Mouse (Mus musculus) limb, embryonic 15.5 days (tissue): ENCODE measurements around the gene Xirp1. TPM values are rescaled to one million over a fixed set of nuclear protein-coding genes. Genes with fewer than 3 reads are reported as not detected.
A peak's percentile ranks its signal among the peaks of the same experiment; 100 is the strongest.

Experiments used
- ATAC-seq: fragments of 200-750 bp; cut with Nextera tagmentation; 2 replicates; pipeline ENCODE4 v1.8.0; 2017; ENCODE audit warnings: low read depth, moderate TSS enrichment; ENCODE audit not compliant: insufficient number of reproducible peaks, low FRiP score, low TSS enrichment
- H3K27ac ChIP-seq: fragments of 300-500 bp; sonication (generic); 2 replicates; pipeline ENCODE4 v1.5.1; 2015; ENCODE audit warnings: moderate library complexity, mild to moderate bottlenecking, inconsistent platforms
- H3K27me3 ChIP-seq: fragments of 300-500 bp; sonication (generic); 2 replicates; pipeline ENCODE4 v1.6.1; 2015; ENCODE audit warnings: inconsistent platforms
- H3K36me3 ChIP-seq: fragments of 300-500 bp; sonication (generic); 2 replicates; pipeline ENCODE4 v1.6.1; 2015; ENCODE audit warnings: inconsistent platforms
- H3K4me1 ChIP-seq: fragments of 300-500 bp; sonication (generic); 2 replicates; pipeline ENCODE4 v1.6.1; 2015; ENCODE audit warnings: inconsistent platforms
- H3K4me2 ChIP-seq: fragments of 300-500 bp; sonication (generic); 2 replicates; pipeline ENCODE4 v1.6.1; 2015; ENCODE audit warnings: mild to moderate bottlenecking, inconsistent platforms
- H3K4me3 ChIP-seq: fragments of 300-500 bp; sonication (generic); 2 replicates; pipeline ENCODE4 v1.5.1; 2015; ENCODE audit warnings: mild to moderate bottlenecking, inconsistent platforms
- H3K9ac ChIP-seq: fragments of 300-500 bp; sonication (generic); 2 replicates; pipeline ENCODE4 v1.6.1; 2015; ENCODE audit warnings: inconsistent platforms
- H3K9me3 ChIP-seq: fragments of 300-500 bp; sonication (generic); 2 replicates; pipeline ENCODE4 v1.6.1; 2016; ENCODE audit warnings: inconsistent platforms
- WGBS: fragments of 180-500 bp; shearing (Covaris S2); methylation state at CpG from one replicate; pipeline ENCODE4 v1.1.7; 2015; 5-methylcytosine and 5-hydroxymethylcytosine counted together
- polyA plus RNA-seq: library from polyadenylated mRNA; unstranded; fragments of >200 nt; fragmentation: Nextera tagmentation; extraction: Ambion mirVana; gene quantifications from 2 replicates; pipeline ENCODE4 v1.2.1, GENCODE M21; 2015

Xirp1 gene
- polyA plus RNA-seq, 1 experiment from 2014 or later: 1.2 TPM

DNA sequence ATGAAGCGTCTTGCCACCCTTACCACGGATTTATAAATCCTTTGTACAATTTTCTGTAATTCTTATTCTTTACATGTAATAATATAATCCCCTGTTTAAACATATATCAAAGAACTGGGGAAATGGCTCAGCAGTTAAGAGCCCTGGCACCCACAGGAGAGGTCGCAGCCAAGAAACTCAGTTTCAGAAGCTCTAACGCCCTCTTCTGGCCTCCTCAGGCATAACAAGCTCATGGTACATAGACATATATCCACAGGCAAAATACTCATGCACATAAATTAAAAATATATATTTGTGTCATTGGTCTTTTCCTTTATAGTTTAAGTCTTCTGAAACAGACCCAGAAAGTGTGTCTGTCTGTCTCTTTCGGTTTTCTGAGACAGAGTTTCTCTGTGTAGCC lies 48.8 kb downstream of the Xirp1 start:
- no peaks in the 10 kb centered on the region for H3K9me3 ChIP-seq
- no peak overlapping the region for H3K4me3 ChIP-seq
- peaks cover 32% of the 10 kb centered on the region for H3K36me3 ChIP-seq
- no peak overlapping the region for H3K4me2 ChIP-seq
- peaks cover 52% of the 10 kb centered on the region for H3K4me1 ChIP-seq
- no peak overlapping the region for H3K9ac ChIP-seq
- no peak overlapping the region for H3K27ac ChIP-seq
- 83% methylated on average over 5 of the region's 5 CpGs for WGBS
- no peak for ATAC-seq
- H3K27me3 ChIP-seq: no peaks in the 10 kb centered on the region

DNA sequence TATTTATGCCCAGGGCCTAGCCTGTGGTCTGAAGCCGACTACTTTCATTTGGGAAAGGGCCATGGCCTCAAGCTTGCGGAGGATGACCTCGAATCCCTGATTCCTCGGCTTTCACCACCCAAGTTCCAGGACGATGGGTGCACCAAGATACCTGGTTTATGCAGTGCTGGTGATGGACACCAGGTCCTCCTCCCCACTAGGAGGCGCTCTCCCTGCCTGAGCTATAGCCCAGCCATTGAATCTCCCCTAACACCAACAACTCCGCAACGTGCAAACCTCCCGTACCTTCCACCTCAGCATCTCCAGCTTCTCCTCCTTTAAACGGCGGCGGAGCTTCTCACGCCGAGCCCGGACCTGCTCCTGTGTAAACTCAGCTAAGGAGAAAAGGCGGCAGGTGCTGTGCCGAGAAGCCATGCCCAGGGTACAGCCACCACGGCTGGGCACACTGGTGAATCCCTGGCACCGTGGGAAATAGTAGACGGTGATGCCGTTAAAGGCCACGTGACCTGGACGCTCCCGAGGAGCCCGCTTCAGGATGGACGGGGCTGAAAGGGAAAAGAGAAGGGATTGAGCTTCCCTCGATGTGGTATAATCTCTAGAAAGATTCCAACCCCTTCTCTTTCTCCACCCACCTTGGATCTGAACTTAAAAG lies 49.4 kb downstream of the Xirp1 start:
- H3K36me3 ChIP-seq: peaks cover 32% of the 10 kb centered on the region
- no peak overlapping the region for H3K4me3 ChIP-seq
- H3K4me2 ChIP-seq: no peak overlapping the region
- H3K27ac ChIP-seq: no peak overlapping the region
- H3K9ac ChIP-seq: no peak overlapping the region
- no peak for ATAC-seq
- peaks cover 46% of the 10 kb centered on the region for H3K4me1 ChIP-seq
- WGBS: 91% methylated on average over 27 of the region's 27 CpGs
- H3K27me3 ChIP-seq: no peaks in the 10 kb centered on the region
- no peaks in the 10 kb centered on the region for H3K9me3 ChIP-seq

DNA sequence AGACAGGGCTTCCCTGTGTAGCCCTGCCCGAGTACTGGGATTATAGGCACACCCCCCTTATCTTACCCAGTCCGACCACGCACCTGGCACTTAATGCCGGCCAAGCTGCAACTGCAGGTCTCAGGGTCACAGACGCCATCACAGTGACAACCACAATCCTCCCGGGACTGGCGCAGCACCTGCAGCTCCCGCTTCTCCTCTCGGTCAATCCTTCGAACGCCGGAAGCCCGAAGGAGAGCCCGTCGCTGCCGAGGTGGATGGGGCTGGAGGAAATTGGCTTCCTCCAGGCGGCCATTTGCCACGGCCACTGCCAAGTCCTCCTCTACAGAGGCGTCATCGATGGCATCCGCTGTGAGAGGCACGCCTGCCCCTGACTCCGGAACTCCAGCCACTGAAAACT lies 50.1 kb downstream of the Xirp1 start:
- Histone ChIP-seq H3K4me3 (no peak overlapping the region), H3K27ac (no peak overlapping the region), H3K4me1 (peaks cover 39% of the 10 kb centered on the region), H3K9ac (no peak overlapping the region), H3K36me3 (peaks cover 32% of the 10 kb centered on the region), H3K4me2 (no peak overlapping the region), H3K27me3 (no peaks in the 10 kb centered on the region), H3K9me3 (no peaks in the 10 kb centered on the region)
- ATAC-seq: no peak
- 93% methylated on average over 23 of the region's 23 CpGs for WGBS

DNA sequence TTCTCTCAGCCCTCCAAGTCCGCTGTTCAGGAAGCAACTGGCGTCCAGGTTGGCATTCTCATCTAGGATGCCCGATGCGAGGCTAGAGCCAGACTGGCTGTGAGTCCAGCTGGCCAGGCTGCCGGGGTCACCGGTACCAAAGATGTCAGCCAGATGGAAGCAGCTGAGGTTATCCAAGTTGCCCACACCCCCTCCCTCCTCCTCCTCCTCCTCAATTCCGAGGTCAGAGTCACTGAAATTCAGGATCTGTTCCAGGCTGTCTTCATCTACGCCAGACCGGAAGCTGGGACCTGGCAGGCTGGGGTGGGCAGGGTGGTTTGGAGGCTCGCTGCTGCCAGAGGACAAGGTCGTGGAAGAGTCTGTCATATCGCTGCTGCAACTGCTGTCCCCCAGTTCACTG lies 50.8 kb downstream of the Xirp1 start:
- Histone ChIP-seq H3K27ac (no peak overlapping the region), H3K9ac (no peak overlapping the region), H3K9me3 (no peaks in the 10 kb centered on the region), H3K36me3 (peaks cover 32% of the 10 kb centered on the region), H3K4me3 (no peak overlapping the region), H3K27me3 (no peaks in the 10 kb centered on the region), H3K4me1 (peaks cover 32% of the 10 kb centered on the region), H3K4me2 (no peak overlapping the region)
- ATAC-seq: no peak
- WGBS: 83% methylated on average over 12 of the region's 12 CpGs

DNA sequence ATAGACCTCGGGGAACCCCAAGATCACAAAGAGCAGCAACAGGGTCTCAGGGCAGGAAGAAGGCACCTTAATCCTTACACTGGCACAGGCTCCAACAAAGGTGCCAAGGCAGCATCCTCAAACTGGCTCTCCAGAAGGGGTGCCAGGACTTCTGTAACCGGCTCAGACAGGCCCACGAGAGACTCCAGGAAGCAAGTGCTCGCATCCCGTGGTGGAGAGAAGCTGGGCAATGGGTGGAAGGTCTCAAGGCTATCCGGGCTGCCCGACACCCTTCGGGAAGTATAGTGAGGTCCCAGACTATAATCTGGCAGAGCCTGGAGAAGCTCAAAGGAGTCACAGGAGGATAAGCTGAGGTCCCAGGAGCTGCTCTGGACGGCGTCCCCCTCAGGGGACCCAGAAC lies 51.2 kb downstream of the Xirp1 start:
- Histone ChIP-seq H3K9ac (no peak overlapping the region), H3K27ac (no peak overlapping the region), H3K36me3 (peaks cover 32% of the 10 kb centered on the region), H3K4me3 (no peak overlapping the region), H3K9me3 (no peaks in the 10 kb centered on the region), H3K4me2 (no peak overlapping the region), H3K27me3 (no peaks in the 10 kb centered on the region), H3K4me1 (peaks cover 28% of the 10 kb centered on the region)
- ATAC-seq: no peak
- 93% methylated on average over 10 of the region's 10 CpGs for WGBS

DNA sequence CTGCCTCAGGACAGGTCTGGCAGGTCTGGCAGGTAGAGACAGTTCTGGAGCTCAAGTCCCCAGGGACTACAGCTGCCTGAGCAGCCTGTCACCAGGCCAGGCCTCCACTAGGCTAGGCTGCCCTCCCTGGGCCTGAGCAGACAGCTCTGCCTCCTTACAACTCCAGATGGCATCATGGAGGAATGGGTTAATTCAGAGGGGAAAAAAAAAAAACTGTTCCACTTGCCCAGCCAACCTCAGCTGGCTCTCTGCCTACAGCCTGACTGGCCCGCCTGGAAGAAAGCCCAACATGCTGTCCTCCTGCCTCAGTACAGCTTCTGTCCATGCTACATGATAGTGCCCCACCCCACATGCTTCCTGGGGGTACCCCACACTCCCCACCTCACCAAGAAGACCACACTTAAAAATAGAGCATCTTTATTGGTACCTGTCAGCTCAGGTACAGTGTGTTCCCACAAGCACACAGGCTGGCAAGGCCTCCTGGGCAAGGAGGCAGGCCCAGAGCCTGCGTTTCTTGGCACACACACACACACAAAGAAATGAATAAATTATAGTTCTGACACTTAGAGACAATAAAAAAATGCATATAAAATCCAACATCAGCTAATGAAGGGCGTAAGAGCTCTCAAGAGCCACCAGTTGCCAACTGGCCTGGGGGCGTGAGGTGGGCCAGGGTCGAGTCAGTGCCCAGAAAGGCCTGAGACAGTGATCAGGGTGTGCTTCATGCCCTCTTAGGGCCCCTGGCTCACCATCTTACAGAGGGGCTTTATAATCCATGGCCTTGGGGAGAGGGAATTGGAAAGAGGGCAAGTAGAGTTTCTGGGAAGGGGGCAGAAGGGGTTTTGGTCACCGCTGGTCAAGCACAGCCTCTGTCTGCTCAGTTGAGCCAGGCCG lies 52.4 kb downstream of the Xirp1 start:
- Histone ChIP-seq H3K4me1 (peaks cover 20% of the 10 kb centered on the region), H3K4me2 (no peak overlapping the region), H3K36me3 (peaks cover 32% of the 10 kb centered on the region), H3K27me3 (no peaks in the 10 kb centered on the region), H3K9me3 (no peaks in the 10 kb centered on the region), H3K9ac (no peak overlapping the region), H3K27ac (peak overlapping the region; percentile 77), H3K4me3 (no peak overlapping the region)
- ATAC-seq: no peak
- WGBS: 57% methylated on average over 7 of the region's 7 CpGs

DNA sequence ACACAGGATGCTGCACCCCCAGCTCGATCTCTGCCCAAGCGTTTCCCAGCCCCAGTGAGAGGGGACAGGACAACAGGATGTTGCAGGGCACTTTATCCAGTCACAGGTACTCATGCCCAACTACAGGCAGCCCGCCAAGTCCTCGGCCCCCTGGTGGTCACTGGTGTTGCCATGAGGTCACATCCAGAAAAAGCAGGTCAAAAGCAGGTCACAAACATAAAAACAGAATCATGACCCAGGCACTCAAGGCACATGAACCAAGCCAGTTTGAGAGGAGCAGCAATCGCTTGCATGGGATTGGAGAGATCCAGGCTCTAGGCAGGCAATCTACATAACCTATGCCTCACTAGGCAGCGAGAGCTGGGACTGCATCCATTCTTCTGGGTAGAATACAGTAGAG lies 53.2 kb downstream of the Xirp1 start:
- peak overlapping the region; percentile 77 for H3K27ac ChIP-seq
- no peak overlapping the region for H3K4me3 ChIP-seq
- no peaks in the 10 kb centered on the region for H3K27me3 ChIP-seq
- 44% methylated on average over 6 of the region's 6 CpGs for WGBS
- H3K36me3 ChIP-seq: peaks cover 31% of the 10 kb centered on the region
- no peaks in the 10 kb centered on the region for H3K9me3 ChIP-seq
- H3K4me1 ChIP-seq: peaks cover 20% of the 10 kb centered on the region
- ATAC-seq: no peak
- H3K9ac ChIP-seq: no peak overlapping the region
- H3K4me2 ChIP-seq: no peak overlapping the region

DNA sequence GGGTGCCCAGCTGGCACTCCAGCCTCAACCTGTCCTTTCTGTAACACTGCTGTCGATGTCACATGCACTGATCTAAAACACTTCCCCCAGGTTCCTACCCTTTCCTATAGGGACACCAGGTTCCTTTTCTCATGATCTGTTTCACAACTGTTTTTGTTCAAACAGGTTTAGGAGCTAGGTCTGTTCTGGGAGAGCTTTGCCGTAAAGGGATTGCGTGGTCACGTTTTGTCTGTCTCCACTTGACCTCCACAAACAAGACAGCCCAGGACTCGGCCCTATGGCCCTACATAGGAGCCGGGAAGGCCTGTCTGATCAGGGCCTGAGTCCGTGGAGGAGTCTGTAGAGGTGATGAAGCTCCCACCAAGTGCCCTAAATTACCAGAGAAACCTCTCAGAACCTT lies 53.6 kb downstream of the Xirp1 start:
- H3K9me3 ChIP-seq: no peaks in the 10 kb centered on the region
- peak overlapping the region; percentile 77; the same call in 1 of the 2 replicates for H3K27ac ChIP-seq
- H3K4me2 ChIP-seq: no peak overlapping the region
- H3K4me3 ChIP-seq: no peak overlapping the region
- peaks cover 20% of the 10 kb centered on the region for H3K4me1 ChIP-seq
- H3K27me3 ChIP-seq: no peaks in the 10 kb centered on the region
- WGBS: 75% methylated on average over 7 of the region's 7 CpGs
- no peak overlapping the region for H3K9ac ChIP-seq
- H3K36me3 ChIP-seq: peaks cover 27% of the 10 kb centered on the region
- ATAC-seq: no peak

DNA sequence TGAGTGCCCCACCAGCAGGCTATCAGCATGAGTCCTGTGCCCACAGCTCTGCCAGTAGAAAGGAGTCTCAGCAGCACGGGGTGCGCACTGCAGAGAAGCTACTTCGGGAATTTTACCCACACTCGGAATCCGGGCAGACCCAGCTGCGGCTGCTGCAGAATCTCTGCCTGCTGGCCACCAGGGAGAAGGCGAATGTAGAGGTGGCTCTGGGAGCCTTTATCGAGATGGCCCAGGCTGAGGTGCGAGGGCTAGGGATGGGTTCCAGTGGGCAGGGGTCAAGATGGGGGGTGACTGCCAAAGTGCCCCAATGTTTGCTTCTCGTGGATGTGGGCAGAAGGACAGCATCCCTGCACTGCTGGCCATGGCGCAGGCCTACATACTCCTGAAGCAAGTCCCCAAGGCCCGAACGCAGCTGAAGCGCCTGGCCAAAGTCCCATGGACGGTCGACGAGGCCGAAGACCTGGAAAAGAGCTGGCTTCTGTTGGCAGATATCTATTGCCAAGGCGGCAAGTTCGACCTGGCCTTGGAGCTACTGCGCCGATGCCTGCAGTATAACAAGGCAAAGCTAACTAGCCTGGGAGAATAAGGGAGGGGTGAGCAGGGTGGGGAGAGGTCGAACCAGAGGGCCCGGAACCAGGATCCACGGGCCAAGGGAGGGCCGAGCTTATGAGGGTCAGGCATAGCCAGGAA lies 57.0 kb downstream of the Xirp1 start:
- ATAC-seq: no peak
- no peaks in the 10 kb centered on the region for H3K36me3 ChIP-seq
- H3K9ac ChIP-seq: no peak overlapping the region
- H3K9me3 ChIP-seq: no peaks in the 10 kb centered on the region
- no peaks in the 10 kb centered on the region for H3K27me3 ChIP-seq
- H3K4me1 ChIP-seq: peaks cover 31% of the 10 kb centered on the region
- H3K4me2 ChIP-seq: no peak overlapping the region
- WGBS: 88% methylated on average over 26 of the region's 26 CpGs
- H3K27ac ChIP-seq: no peak overlapping the region
- no peak overlapping the region for H3K4me3 ChIP-seq

DNA sequence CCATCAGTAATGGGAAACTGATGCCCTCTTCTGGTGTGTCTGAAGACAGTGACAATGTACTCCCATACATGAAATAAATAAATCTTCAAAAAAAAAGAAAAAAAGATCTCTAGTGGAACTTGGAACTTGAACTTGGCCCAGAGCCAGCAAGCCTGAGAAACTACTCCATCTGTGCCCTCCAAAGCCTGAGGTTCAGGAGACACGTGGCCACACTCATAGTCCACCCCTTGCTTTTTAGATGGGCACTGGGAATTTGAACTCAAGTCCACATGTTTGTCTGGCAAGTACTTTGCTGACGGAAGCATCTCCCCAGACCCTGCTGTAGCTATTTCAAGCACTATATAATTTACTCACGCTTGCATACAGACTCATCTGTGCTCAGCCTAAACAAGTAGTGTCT lies 58.2 kb downstream of the Xirp1 start:
- Histone ChIP-seq H3K4me2 (no peak overlapping the region), H3K9me3 (no peaks in the 10 kb centered on the region), H3K4me1 (peaks cover 19% of the 10 kb centered on the region), H3K4me3 (no peak overlapping the region), H3K36me3 (no peaks in the 10 kb centered on the region), H3K27ac (no peak overlapping the region), H3K9ac (no peak overlapping the region), H3K27me3 (no peaks in the 10 kb centered on the region)
- no peak for ATAC-seq
- WGBS: 62% methylated on average over 3 of the region's 3 CpGs

DNA sequence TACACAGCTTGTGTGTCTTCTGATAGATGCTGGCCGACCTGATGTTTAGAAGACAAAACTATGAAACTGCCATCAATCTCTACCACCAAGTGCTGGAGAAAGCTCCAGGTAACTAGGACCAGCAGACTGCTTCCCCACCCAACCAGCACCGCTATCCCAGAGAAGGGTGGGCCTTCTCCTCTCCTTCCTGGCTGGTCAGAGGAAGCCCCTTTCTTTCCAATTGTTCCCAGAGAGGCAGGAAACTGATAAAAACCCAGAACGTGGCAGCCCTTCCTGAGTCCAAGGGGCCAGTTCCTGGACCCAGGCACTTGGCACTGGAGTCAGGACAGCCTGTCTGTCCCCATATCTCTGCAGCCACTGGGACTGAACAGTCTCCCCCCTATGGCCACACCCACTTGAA lies 59.2 kb downstream of the Xirp1 start:
- no peak overlapping the region for H3K9ac ChIP-seq
- H3K9me3 ChIP-seq: no peaks in the 10 kb centered on the region
- 77% methylated on average over 3 of the region's 3 CpGs for WGBS

More for the DNA sequence above, 59.2 kb downstream of the Xirp1 start:
- H3K27ac ChIP-seq: no peak overlapping the region
- H3K4me1 ChIP-seq: peaks cover 15% of the 10 kb centered on the region
- no peaks in the 10 kb centered on the region for H3K36me3 ChIP-seq
- no peak overlapping the region for H3K4me3 ChIP-seq
- no peaks in the 10 kb centered on the region for H3K27me3 ChIP-seq
- H3K4me2 ChIP-seq: no peak overlapping the region
- ATAC-seq: no peak
